Mouse (Mus musculus): ENCODE results near the gene 1700003F12Rik. TPM values are rescaled to one million over a fixed set of nuclear protein-coding genes. Genes with fewer than 3 reads are reported as not detected.

Gene 1700003F12Rik
- total and polyA plus RNA-seq, 3 experiments = 0.52 to 0.85 (median 0.56) TPM

DNA sequence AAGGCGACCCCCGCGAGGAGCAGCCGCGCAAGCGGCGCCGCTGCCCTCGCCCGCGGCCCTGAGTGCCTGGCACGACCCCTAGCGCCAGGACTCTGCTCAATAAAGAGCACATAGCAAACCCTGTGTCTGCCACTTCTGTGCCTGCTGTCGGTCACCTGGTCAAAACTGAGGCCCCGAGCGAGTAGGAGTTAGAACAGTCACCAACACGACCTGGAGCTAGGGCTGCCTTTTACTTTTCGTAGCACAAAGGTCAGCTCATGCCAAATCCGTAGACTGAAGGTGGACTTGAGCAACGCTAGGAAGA lies 3.0 kb downstream of the 1700003F12Rik start:
- peaks cover 9 to 16% of the 10 kb centered on the region in 2 experiments for H3K4me1 ChIP-seq (ENCODE audit: control insufficient read depth in 1 of 2, insufficient read depth in 2 of 2)
- H3K9ac ChIP-seq (ENCODE audit: insufficient read depth, low read depth) = no peak overlapping the region
- H3K4me3 ChIP-seq (replicated peaks in 1 of 3; ENCODE audit: low read depth in 2 of 3, low read length in 2 of 3, poor library complexity in 1 of 3) = no peak overlapping the region

DNA sequence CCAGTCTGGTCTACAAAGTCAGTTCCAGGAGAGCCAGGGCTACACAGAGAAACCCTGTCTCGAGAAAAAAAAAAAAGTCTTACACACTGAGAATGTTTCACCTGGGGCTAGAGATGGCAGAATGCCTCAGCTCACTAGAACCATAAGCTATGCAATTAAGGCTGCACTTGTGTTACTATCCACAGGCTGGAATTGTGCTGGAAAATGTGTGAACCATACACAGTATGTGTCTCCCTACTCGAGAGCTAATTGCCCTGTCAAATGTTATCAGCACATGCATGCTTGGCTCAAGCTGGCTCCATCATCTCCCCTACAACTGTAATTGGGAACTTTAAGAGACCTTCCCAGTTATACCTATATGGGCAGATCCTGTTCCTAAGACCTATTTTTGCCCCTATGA lies 4.1 kb downstream of the 1700003F12Rik start:
- no peaks in the 10 kb centered on the region for H3K27me3 ChIP-seq (replicated peaks)
- dilution Hi-C loops (cut with MboI; ENCODE audit: extremely low pct_ligation_motif_present, extremely low pct_unique_long_range_greater_than_20kb, low sequenced_read_pairs) = no loop called here
- H3K4me1 ChIP-seq (ENCODE audit: control insufficient read depth in 1 of 2, insufficient read depth in 2 of 2) = peaks cover 9 to 13% of the 10 kb centered on the region in 2 experiments
- H3K9ac ChIP-seq (ENCODE audit: insufficient read depth, low read depth) = no peak overlapping the region
- no peak overlapping the region for H3K27ac ChIP-seq (ENCODE audit: insufficient read depth, low read depth)
- no peaks in the 10 kb centered on the region for H3K9me3 ChIP-seq (replicated peaks; ENCODE audit: low read length)
- TF ChIP-seq ELF1 (IDR thresholded peaks at IDR 0.05; ENCODE audit: low read depth, low read length) = no peak
- no peak for TF ChIP-seq EP300 (IDR thresholded peaks at IDR 0.05; ENCODE audit: low read length)
- TF ChIP-seq CHD1 (IDR thresholded peaks at IDR 0.05; ENCODE audit: low read depth, low read length) = no peak
- H3K36me3 ChIP-seq (replicated peaks in 1 of 2; ENCODE audit: control insufficient read depth in 1 of 2, insufficient read depth in 1 of 2, low read length in 1 of 2) = peaks cover 15 to 75% of the 10 kb centered on the region in 2 experiments
- H3K4me3 ChIP-seq (replicated peaks in 1 of 3; ENCODE audit: low read depth in 2 of 3, low read length in 2 of 3, poor library complexity in 1 of 3) = no peak overlapping the region
- H3K4me2 ChIP-seq (ENCODE audit: insufficient read depth, low read depth, poor library complexity, severe bottlenecking) = no peak overlapping the region
- no peaks in the 10 kb centered on the region for H3K79me2 ChIP-seq (replicated peaks; ENCODE audit: control insufficient read depth, extremely low read depth, insufficient read depth, poor library complexity, severe bottlenecking)
- no peak for DNase-seq (ENCODE audit: extremely low read depth)
- in situ Hi-C loops (cut with MboI; ENCODE audit: low pct_ligation_motif_present, low pct_unique_long_range_greater_than_20kb, low sequenced_read_pairs) = no loop called here

More for the DNA sequence above, 3.0 kb downstream of the 1700003F12Rik start:
- H3K27me3 ChIP-seq (replicated peaks) = no peaks in the 10 kb centered on the region
- TF ChIP-seq NRF1 (IDR thresholded peaks at IDR 0.05; ENCODE audit: low read depth, low read length) (no peak), MAFK (IDR thresholded peaks at IDR 0.05; ENCODE audit: insufficient replicate concordance, low read length) (no peak), IRF4 (IDR thresholded peaks at IDR 0.05; ENCODE audit: low read depth, low read length) (no peak), ZC3H11A (IDR thresholded peaks at IDR 0.05; ENCODE audit: low read depth, low read length) (no peak), POLR2A (IDR thresholded peaks at IDR 0.05; ENCODE audit: low read depth, low read length) (no peak), JUN (IDR thresholded peaks at IDR 0.05; ENCODE audit: insufficient read depth, low read depth, low read length) (no peak), HCFC1 (IDR thresholded peaks at IDR 0.05; ENCODE audit: low read depth, low read length) (no peak), MYC (IDR thresholded peaks at IDR 0.05; ENCODE audit: low read depth, low read length) (no peak), JUND (conservative IDR thresholded peaks at IDR 0.05; ENCODE audit: low read depth, low read length) (no peak), MAX (IDR thresholded peaks at IDR 0.05; ENCODE audit: low read length) (no peak), USF2 (conservative IDR thresholded peaks at IDR 0.05; ENCODE audit: low read depth, low read length) (no peak), E2F4 (IDR thresholded peaks at IDR 0.05; ENCODE audit: insufficient replicate concordance, low read depth, low read length) (no peak), EP300 (IDR thresholded peaks at IDR 0.05; ENCODE audit: low read length) (no peak)
- dilution Hi-C loops (cut with MboI; ENCODE audit: extremely low pct_ligation_motif_present, extremely low pct_unique_long_range_greater_than_20kb, low sequenced_read_pairs) = no loop called here
- no peaks in the 10 kb centered on the region for H3K9me3 ChIP-seq (replicated peaks; ENCODE audit: low read length)
- DNase-seq (ENCODE audit: extremely low read depth) = no peak
- 0 out of 2 replicates have a peak overlapping the region, but pooled peaks have one; percentile 57 for H3K4me2 ChIP-seq (ENCODE audit: insufficient read depth, low read depth, poor library complexity, severe bottlenecking)
- in situ Hi-C loops (cut with MboI; ENCODE audit: low pct_ligation_motif_present, low pct_unique_long_range_greater_than_20kb, low sequenced_read_pairs) = loop anchor here (5.0 kb wide), 1 partner anchor 138 kb away; no protein-coding TSS in a partner anchor
- H3K27ac ChIP-seq (ENCODE audit: insufficient read depth, low read depth) = no peak overlapping the region
- peaks cover 15 to 75% of the 10 kb centered on the region in 2 experiments for H3K36me3 ChIP-seq (replicated peaks in 1 of 2; ENCODE audit: control insufficient read depth in 1 of 2, insufficient read depth in 1 of 2, low read length in 1 of 2)
- H3K79me2 ChIP-seq (replicated peaks; ENCODE audit: control insufficient read depth, extremely low read depth, insufficient read depth, poor library complexity, severe bottlenecking) = no peaks in the 10 kb centered on the region

DNA sequence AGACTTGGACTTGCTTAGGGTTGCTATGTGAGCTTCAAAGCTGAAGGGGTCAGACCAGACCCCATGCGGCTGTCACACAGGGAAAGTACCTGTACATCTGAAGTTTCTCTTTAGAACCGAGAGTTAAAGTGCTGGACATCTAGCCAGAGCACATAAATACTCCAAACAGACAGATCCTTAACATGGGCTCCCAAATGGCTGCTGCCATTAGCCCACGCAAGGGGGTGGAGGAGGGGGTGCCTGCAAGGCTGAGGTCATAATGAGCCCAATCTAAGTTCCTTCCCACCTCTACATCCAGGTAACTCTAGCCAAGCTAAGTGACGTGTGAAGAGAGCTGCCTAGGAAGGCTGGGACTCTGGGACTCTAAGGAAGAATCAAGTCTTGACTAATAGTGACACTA lies 4.6 kb downstream of the 1700003F12Rik start, which contains the start of gene Actl10:
TSS of gene Actl10 (plus strand) at position 301 of the 400 bp plus-strand sequence.
- Histone ChIP-seq H3K4me2 (ENCODE audit: insufficient read depth, low read depth, poor library complexity, severe bottlenecking) (no peak within 1 kb of the TSS), H3K27me3 (replicated peaks) (no peaks in the 10 kb centered on the region), H3K9me3 (replicated peaks; ENCODE audit: low read length) (no peaks in the 10 kb centered on the region), H3K79me2 (replicated peaks; ENCODE audit: control insufficient read depth, extremely low read depth, insufficient read depth, poor library complexity, severe bottlenecking) (no peaks in the 10 kb centered on the region), H3K4me3 (replicated peaks in 1 of 3; ENCODE audit: low read depth in 2 of 3, low read length in 2 of 3, poor library complexity in 1 of 3) (no peak within 1 kb of the TSS), H3K27ac (ENCODE audit: insufficient read depth, low read depth) (no peak within 1 kb of the TSS), H3K36me3 (replicated peaks in 1 of 2; ENCODE audit: control insufficient read depth in 1 of 2, insufficient read depth in 1 of 2, low read length in 1 of 2) (peaks cover 15 to 73% of the 10 kb centered on the region in 2 experiments), H3K4me1 (ENCODE audit: control insufficient read depth in 1 of 2, insufficient read depth in 2 of 2) (peaks cover 9 to 13% of the 10 kb centered on the region in 2 experiments), H3K9ac (ENCODE audit: insufficient read depth, low read depth) (no peak within 1 kb of the TSS)
- dilution Hi-C loops (cut with MboI; ENCODE audit: extremely low pct_ligation_motif_present, extremely low pct_unique_long_range_greater_than_20kb, low sequenced_read_pairs) (no loop called here), in situ Hi-C loops (cut with MboI; ENCODE audit: low pct_ligation_motif_present, low pct_unique_long_range_greater_than_20kb, low sequenced_read_pairs) (no loop called here)
- no peak for DNase-seq (ENCODE audit: extremely low read depth)
- TF ChIP-seq RCOR1 (conservative IDR thresholded peaks at IDR 0.05; ENCODE audit: low read depth, low read length) (no peak), EP300 (IDR thresholded peaks at IDR 0.05; ENCODE audit: low read length) (no peak), USF1 (IDR thresholded peaks at IDR 0.05; ENCODE audit: low read depth, low read length) (no peak), TBP (conservative IDR thresholded peaks at IDR 0.05; ENCODE audit: low read depth, low read length) (no peak), SMC3 (IDR thresholded peaks at IDR 0.05; ENCODE audit: low read depth, low read length) (no peak), MAFK (IDR thresholded peaks at IDR 0.05; ENCODE audit: insufficient replicate concordance, low read length) (no peak), ETS1 (conservative IDR thresholded peaks at IDR 0.05; ENCODE audit: low read depth, low read length) (no peak), JUND (conservative IDR thresholded peaks at IDR 0.05; ENCODE audit: low read depth, low read length) (no peak), ZMIZ1 (IDR thresholded peaks at IDR 0.05; ENCODE audit: low read depth, low read length) (no peak), TCF12 (IDR thresholded peaks at IDR 0.05; ENCODE audit: low read depth, low read length) (no peak), BHLHE40 (IDR thresholded peaks at IDR 0.05; ENCODE audit: low read depth, low read length) (no peak), ELF1 (IDR thresholded peaks at IDR 0.05; ENCODE audit: low read depth, low read length) (no peak)

Measured in CH12.LX (cell line).